Mouse (Mus musculus): Measurements from ENCODE around the gene Sept1.
A peak's percentile ranks its signal among the peaks of the same experiment; 100 is the strongest.

The Sept1 gene

DNA sequence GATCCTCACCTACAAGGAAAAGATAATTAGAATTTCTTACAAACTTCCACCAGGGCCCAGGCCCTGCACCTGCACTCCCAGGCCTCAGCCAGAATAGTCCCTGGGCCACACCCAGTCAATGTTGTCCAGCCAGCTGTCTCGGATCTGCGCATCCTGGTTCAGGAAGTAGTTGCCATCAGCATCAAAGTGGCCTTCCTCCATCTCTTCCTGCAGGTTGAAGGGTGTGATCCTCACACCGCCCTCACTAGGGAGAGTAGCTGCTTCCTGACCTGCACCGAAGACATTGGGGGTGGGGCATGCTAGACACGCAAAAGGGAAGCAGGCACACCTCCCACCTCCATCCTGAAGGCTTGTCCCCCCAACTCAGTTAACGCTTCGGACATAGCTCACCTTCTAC lies 38.3 kb downstream of the Sept1 start:
- peak; percentile 74 for DNase-seq (ENCODE audit: low read depth, low spot score)

DNA sequence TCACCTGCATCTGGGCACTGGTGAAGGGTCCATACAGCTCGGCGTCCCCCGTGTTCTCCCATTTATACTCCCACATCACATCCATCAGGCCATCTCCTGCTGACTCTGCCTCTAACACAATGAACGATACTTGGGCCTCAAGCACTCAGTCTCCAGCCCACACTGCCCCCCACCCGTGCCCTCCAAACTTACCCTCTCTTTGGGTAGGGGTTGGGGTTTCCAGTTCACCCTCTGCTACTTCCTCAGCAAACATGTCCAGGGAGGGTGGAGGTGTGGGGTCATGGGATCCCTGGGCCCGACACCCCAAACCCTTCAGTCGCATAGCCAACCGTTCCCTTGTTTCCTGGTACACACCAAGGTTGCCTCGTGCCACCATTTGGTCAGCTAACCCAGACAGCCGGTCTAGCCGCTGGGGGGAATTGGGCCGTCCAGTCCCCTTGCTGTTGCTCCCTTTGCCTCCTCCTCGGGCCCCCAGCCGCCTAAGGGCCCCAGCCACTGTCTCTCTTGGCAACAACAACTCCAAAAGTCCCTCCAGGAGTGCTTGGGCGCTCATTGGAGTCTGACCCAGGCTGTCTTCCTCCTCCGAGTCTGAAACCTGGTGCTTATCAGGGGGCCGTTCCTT lies 38.8 kb downstream of the Sept1 start:
- DNase-seq (ENCODE audit: low read depth, low spot score): no peak

DNA sequence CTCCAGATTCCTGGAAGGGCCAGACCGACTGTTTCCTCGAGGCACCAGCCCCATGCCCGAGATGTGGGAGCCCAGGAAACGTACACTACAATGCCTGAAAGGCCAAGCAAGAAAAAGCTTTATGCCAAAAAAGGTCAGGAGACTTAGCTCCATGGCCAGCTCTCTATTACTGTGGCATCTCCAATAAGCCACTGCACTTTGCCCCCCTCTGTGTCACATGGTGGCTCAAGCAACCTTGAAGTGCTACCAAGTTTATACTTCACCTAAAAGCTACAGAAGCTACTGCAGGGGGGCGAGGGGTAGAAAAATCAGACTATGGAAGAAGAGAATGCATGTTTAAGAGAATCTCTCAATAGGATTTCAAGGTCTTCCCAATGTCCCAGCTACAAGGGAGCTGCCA lies 39.9 kb downstream of the Sept1 start:
- DNase-seq (ENCODE audit: low read depth, low spot score): no peak

DNA sequence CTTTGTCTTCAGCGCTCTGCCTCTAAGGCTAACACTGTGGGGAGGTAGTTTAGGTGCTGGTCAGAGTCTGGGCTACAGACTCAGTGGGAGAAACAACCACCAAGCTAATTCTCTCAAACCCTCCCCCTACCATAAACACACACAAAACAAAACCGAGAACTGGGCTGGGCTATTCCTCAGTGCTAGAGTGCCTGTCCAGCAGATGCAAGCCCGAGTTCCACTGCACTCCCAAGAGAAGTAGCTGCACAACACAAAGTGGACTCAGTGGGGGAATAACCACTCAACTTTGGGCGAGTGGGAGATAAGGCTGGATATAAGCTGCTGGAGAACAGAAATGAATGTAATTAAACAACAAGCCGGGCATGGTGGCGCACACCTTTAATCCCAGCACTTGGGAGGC lies 42.3 kb downstream of the Sept1 start:
- no peak for DNase-seq (ENCODE audit: low read depth, low spot score)

DNA sequence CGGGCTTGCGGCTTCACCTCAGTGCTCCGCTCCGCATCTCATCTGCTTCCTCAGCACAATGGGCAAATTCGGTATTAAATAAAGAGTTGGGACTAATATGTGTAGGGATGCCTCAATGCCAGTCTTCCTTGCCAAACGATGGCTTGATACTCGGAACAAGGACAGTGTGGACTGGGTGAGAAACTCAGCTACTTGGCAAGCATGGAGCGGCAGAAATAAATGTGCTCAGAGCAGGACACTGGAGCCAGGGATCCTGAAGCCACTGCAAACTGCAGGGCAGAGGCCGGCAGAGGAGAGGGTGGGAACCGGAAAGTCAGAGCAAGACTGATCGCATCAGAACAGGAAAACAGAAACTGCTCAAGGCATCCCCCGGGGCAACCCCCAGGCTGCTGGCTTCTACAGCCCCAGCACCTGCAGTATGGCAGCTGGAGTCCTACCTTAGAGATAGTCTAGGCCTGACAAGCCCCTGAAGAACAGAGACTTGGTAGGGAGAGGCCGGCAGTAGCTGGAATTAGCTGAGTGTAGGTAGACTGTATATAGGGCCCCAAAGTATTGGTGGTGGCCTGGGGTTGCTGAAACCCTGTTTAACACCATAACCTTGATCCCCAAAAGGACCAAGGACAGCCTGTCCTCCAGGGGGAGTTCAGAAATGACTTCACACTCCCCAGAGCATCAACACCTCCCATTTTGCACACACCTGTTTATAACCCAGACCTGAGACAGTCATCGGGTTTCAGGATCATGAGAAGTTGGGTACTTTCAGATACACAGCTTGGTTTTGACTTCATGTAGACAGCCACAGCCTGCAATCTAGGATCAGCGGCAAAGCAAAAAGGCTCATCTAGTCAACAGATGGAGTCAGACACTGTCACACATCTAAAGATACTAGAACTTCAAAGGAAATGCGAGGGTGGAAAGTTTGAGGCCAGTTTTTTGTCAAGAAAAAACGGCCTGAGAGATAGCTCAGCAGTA lies 44.3 kb downstream of the Sept1 start:
- DNase-seq (ENCODE audit: low read depth, low spot score): peak; percentile 38

DNA sequence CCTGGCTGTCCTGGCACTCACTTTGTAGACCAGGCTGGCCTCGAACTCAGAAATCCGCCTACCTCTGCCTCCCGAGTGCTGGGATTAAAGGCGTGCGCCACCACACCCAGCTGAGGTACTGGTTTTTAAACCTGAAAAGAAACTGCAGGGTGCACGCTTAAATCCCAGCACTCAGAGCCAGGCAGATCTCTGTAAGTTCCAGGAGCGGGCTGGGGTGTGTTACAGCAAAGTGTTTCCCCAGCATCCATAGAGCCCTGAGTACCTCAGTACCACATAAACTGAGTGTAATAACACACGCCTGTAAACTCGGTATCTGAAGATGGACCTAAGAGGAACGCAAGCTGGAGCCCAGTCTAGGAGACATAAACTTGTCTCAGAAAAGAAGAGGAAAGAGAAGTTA lies 45.6 kb downstream of the Sept1 start:
- DNase-seq (ENCODE audit: low read depth, low spot score): peak; percentile 75

DNA sequence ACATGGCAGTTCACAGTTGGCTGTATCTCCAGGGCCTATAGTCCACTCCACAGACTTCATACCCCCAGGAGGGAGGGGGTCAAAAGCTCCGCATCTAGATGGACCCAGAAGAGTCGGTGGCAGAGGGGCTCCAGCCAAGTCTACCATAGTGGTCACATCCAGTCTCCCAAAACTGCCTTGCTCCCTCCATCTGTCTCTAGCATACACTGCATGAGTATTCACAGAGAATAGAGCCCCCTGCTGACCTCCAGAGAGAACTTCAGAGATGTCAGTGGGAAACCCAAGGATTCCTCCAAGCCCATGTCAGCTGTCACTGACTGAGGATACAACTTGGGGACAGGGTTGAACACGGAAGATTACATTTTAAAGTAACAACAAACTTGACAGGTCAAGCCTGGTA lies 47.3 kb downstream of the Sept1 start:
- peak; percentile 76 for DNase-seq (ENCODE audit: low read depth, low spot score)

DNA sequence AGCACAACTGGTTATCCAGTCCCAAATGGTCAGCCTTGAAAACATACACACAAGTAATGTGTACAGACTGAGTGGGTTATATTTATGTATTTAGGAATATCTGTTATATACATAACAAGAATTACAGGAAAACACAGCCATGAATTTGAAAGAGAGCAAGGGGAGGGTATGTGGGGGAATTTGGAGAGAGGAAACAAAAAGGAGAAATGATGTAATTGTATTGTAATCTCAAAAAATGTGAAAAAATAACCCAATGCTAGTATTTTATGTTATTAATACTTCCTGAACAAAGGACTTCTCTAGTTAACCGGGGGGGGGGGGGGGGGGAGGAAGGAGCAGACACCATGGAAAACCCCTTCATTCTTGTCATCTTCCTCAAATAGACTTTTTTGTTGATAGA lies 48.2 kb downstream of the Sept1 start:
- DNase-seq (ENCODE audit: low read depth, low spot score): no peak

DNA sequence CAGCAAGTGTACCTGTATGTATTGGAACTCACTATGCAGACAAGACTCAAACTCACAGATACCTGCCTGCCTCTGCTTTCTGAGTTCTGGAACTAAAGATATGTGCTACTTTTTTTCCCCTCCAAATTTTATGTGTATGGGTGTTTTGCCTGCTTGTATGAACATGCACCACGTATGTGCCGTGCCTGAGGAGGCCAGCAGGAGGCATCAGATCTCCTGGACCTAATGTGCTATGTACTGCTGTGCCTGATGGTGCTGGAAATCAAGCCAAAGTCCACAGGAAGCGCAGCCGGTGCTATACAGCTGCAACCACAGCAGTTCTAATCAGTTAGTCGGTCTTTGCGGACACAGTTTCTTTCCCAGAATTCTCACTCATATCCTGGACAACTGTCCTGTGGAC lies 49.1 kb downstream of the Sept1 start:
- DNase-seq (ENCODE audit: low read depth, low spot score): peak; percentile 84

DNA sequence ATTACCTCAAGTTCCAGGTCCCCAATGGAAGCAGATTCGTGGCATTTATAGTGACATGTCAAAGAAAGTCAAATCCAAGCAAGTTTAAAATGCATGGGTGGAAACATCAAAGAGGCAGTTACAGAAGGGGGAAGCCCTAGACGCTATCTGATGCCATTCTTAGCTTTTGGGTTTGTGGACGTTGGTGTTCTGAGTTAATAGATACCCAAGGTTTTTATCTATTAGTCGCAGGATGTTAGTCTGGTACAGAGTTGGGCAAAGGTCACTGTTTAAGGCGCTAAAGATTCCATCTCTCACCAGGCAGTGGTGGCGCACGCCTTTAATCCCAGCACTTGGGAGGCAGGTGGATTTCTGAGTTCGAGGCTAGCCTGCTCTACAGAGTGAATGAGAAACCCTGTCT lies 49.6 kb downstream of the Sept1 start:
- DNase-seq (ENCODE audit: low read depth, low spot score): no peak

DNA sequence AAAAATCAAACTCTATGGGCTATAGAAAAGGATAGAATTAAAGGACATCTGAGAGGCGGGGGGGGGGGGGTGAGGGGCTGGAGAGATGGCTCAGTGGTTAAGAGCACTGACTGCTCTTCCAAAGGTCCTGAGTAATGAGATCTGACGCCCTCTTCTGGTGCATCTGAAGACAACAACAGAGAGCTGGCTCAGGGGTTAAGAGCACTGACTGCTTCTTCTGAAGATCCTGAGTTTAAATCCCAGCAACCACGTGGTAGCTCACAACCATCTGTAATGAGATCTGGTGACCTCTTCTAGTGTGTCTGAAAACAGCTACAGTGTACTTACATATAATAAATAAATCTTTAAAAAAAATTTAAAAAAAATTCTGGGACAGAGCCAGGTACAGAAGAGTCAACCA lies 51.2 kb downstream of the Sept1 start:
- peak; percentile 68 for DNase-seq (ENCODE audit: low read depth, low spot score)

DNA sequence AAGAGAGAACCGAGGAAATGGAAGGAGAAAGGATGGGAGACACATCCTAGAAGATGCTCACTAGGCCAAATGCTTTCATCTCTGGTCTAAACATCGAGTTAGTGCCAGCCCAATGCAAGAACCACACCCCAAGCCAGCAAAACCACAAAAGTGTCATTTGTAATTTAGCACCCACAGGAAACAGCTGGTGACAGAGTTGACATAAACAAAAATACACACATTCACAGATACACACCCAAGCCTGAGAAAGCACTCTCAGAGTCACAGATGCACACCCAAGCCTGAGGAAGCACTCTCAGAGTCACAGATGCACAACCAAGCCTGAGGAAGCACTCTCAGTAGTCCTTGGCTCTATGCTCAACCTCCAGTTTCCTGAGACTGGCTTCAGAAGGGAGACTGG lies 52.1 kb downstream of the Sept1 start:
- DNase-seq (ENCODE audit: low read depth, low spot score): no peak

DNA sequence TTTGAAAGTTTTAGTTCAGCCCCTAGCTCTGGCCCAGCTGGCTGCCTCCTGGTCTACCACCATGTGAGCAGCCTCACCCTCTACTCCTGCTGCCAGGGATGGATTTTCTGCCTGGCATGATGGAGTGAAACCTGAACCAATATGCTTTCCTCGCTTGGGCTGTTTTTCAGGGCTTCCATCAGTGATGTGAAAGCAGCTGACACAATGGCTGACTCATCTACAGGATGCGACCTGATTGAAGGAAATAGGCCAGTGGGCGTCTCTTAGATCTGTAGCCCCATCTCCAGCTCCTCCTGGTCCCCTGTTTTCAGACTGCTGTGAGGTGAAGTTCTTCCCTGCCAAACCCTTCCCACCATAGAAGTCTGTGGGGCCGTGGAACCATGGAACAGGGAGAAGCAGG lies 56.0 kb downstream of the Sept1 start:
- no peak for DNase-seq (ENCODE audit: low read depth, low spot score)

DNA sequence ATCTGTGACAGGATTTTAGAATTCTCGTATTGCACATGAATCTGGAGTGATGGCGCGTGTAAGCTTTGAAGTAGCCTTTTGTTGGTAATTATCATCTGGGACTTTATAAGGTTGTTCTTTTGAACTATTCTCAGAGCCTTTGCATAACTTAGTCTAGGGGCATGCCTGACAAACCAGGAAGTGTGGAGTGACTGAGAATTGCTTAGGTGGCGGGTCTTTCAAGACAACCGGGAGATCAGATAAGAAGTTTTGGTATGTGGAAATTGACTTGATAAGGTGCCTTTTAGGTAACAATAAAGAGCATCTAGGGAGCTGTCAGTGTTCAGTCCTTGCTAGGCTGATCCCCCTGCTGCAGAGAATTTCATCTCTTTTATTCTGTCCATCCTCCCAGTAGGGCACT lies 66.4 kb downstream of the Sept1 start:
- no peak for DNase-seq (ENCODE audit: low read depth, low spot score)

DNA sequence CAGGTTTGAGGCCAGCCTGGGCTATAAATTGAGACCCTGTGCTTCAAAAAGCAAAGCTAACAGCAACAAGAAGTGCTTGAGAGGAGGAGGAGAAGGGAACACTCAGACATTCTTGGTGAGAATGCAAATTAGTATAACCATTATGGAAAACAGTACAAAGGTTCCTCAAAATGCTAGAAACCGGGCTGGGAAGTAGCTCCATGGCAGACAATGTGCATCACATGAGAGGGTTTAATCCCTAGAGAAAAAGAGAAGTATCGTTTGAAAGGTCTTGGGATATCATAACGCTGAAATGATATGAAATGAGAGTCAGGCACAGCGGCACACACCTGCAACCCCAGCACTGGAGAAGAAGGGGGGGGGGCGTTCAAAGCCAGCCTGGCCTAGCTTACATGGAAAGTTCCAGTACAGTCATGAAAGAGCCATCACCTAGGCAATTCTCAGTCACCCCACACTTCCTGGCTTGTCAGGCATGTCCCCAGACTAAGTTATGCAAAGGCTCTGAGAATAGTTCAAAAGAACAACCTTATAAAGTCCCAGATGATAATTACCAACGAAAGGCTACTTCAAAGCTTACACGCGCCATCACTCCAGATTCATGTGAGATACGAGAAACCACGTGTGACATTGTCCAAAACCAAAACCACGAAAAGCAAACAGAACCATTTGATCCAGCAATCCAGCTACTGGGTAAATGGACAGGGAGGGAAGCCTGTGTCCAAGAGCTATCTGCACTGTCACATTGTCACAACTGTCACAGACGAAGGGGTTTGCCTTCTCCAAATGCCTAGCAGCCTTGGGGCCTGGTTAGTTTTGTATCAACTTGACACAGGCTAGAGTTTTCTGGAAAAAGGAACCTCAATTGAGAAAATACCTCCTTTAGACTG lies 67.1 kb downstream of the Sept1 start:
- DNase-seq (ENCODE audit: low read depth, low spot score): no peak
